Mouse (Mus musculus) hematopoietic stem cell, adult 5-6 weeks (primary cell): ENCODE results near the gene Sh2d7. TPM values are rescaled to one million over a fixed set of nuclear protein-coding genes. Genes with fewer than 3 reads are reported as not detected.

ENCODE experiments used
- ATAC-seq, 2 experiments: fragments of 125-278 bp in 1 of 2; replicated peaks in 1 of 2; 2 replicates each; pipeline ENCODE4 v1.8.0; 2016 to 2017; ENCODE audit warnings: inconsistent platforms in 2 of 2, mild to moderate bottlenecking in 2 of 2, moderate number of reproducible peaks in 2 of 2, low read depth in 1 of 2, moderate TSS enrichment in 1 of 2; ENCODE audit not compliant: low FRiP score in 2 of 2, poor library complexity in 2 of 2, severe bottlenecking in 2 of 2, insufficient read depth in 1 of 2, low TSS enrichment in 1 of 2
- total RNA-seq: library from RNA; stranded (forward); fragments of 172-1452, 232-1000 nt; gene quantifications from 2 replicates; pipeline ENCODE4 v1.2.3, GENCODE M21; 2017

Sh2d7 gene
- total RNA-seq: not detected in 2 replicates

DNA sequence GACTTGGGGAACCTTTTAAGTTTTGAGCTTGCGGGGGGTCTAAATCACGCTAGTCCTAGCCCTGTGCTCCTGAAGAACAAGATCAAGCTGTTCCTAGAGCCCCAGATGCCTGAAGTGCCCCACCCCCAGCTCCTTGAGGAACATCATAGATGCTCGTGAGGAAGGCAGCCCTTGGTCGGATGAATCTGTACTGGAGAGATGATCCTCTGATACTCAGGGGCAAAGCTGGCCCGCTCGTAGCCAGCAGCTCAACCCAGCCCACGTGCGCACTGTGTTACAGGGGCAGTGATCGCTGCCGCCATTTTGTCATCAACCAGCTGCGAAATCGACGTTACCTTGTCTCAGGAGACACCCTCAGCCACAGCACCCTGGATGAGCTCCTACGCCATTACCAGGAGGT, at the start of gene Sh2d7:
Gene Sh2d7 (plus strand): TSS at position 301 of the 400 bp plus-strand sequence.
- no peak for ATAC-seq

DNA sequence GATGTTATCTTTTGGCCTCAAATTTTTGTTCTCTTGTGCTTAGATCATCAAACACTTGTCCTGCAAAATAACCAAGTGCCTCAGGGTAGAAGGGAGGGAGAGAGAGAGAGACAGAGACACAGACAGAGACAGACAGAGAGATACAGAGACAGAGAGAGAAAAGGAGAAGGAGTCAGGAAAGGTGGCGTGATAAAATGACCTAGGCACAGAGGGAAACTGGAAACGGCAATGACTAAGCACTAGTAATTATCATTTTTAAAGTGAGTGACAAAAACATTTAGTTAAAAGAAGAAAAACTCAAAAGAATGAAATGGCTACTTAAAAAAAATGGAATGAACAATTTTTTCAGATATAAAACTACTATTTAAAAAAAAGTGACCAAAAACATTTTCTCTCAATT, 49.2 kb upstream of the Sh2d7 start:
- no peak for ATAC-seq

- no peak for ATAC-seq
These were observed 48.4 kb upstream of the Sh2d7 start for GRCm38 (mm10) chr9:54490431-54490830.

GRCm38 (mm10) chr9:54499291-54499690, 39.5 kb upstream of the Sh2d7 start:
- no peak for ATAC-seq

DNA sequence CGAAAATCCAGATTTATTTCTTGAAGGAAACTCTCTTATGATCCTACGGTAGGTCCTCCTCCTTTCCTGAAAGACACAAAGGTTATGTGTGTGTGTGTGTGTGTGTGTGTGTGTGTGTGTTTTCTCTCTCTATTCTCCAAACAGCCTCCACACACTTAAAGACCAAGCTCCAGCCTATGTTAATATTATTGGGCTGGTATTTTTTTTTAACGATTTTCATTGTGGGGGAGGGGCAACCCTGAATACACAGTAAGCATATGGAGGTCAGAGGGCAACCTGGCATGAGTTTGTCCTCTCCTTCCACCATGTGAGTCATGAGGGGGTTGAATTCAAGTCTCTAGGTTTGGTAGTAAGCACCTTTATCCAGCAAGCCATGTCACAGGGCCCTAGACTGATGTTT, 39.0 kb upstream of the Sh2d7 start:
- ATAC-seq: no peak

DNA sequence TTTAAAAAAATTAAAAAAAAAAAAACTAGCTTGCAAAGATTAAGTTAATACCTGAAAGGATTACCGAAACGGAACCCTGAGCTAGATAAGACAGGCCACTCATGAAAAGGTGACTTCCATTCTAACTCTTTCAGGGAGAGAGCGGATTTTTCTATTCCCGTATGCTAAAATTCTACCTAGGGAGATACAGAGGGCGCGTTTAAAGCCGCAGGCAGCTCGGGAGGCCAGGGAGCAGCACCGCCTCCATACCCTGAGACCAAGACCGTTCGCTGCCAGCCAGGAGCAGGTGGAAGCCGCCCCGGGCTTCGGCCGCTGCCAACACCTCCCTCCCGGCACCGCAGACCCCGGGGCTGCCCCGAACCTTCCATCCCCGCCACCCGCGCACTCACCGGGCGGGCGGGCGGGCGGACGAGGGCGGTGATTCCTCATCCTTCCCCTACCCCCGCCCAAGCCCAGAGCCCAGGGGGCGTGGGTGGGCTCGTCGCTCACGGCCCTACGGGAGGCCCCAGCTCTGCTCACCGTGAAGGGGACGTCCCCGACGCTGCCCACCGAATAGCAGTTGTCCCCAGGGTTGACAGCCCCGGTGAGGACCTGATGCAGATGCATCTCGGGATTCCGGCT, 37.8 kb upstream of the Sh2d7 start:
- ATAC-seq: peak in 1 of 2 experiments; percentile 36; a peak in 2 of 4 replicates

DNA sequence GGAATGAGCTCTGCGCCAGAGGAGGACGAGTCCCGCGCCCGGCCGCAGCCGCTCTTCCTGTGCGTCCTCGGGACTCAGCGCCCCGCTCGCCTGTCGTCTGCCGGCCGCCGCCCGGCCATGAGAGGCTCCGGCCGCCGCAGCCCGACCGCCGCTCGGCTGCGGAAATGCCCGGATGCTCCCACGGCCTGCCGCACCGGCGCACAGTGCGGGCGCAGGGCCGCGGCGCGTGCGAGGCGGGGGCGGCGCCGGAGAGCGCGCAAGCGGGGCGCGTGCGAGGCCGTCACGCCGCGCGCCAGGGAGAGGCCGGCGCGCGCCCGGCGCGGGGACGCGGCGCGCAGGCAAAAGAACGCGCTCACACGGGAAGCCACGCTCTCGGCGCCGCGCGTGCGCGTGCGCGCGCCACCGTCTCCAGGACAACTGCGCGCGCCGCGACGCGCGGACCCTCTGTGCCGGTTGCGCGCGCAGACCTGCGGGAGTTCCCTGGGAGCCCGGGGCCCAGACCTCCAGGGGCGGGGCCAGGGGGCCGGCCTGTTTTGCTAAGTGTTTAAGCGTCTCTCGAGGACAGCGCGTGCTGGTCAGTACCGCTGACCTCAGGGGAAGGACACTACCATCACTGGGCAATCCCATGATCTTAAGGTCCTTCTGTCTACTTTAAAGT, 37.2 kb upstream of the Sh2d7 start, which contains the start of gene Dmxl2:
Gene Dmxl2 (minus strand): TSS at position 174 of the 658 bp plus-strand sequence.
- peak; percentile 53 to 77; a peak in 3 of 4 replicates for ATAC-seq

GRCm38 (mm10) chr9:54502111-54502495, 36.7 kb upstream of the Sh2d7 start:
- ATAC-seq: peak; percentile 12 to 33; a peak in 2 of 4 replicates

- ATAC-seq: no peak
These were observed 35.9 kb upstream of the Sh2d7 start for GRCm38 (mm10) chr9:54502873-54503272.

DNA sequence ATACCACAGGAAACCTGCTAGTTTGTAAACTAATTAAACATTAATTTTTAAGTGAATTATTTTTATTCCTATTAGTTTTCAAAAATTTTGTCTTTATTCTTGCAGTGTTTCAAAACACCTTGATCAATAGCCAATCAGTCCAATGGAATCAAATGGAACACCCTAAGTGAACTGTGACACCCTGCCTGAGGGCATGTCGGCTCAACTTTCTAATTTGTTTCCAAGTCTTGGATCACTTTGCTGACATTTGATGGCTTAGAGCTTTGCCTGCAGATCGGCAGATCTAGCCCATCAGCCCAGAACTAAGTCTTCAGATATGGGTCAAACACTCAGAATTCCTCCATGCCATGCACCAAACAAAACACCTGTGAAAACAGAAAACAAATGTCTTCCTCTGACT, 22.8 kb upstream of the Sh2d7 start:
- no peak for ATAC-seq

GRCm38 (mm10) chr9:54518921-54519320, 19.9 kb upstream of the Sh2d7 start:
- ATAC-seq: no peak

- ATAC-seq: no peak
These were observed 18.5 kb upstream of the Sh2d7 start for GRCm38 (mm10) chr9:54520286-54520685.

- no peak for ATAC-seq
These were observed 11.1 kb upstream of the Sh2d7 start for GRCm38 (mm10) chr9:54527694-54528093.

- no peak for ATAC-seq
These were observed 8.8 kb upstream of the Sh2d7 start for GRCm38 (mm10) chr9:54529950-54530349.

GRCm38 (mm10) chr9:54530836-54531235, 7.9 kb upstream of the Sh2d7 start:
- ATAC-seq: no peak

- no peak for ATAC-seq
These were observed 7.4 kb upstream of the Sh2d7 start for GRCm38 (mm10) chr9:54531421-54531820.

DNA sequence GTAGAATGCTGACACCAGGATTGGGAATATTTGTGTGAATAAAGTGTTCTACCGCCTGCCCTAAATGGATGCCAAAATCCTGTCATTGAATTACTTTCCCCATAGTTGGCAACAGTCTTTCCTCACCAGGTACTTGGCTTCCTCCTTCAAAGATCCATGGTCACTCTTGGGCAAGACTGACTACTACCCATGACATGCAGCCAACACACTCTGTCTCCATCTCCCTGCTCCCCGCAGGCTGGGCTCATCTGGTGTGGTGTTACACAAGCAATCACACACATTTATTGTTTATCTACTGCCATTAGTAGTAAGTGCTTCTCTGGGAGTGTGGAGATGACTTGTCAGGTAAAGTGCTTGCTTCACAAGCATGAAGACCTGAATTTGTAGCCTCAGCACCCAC, 5.9 kb upstream of the Sh2d7 start:
- peak in 1 of 2 experiments; percentile 32; a peak in 1 of 4 replicates for ATAC-seq

GRCm38 (mm10) chr9:54533975-54534374, 4.8 kb upstream of the Sh2d7 start:
- no peak for ATAC-seq

GRCm38 (mm10) chr9:54536236-54536635, 2.5 kb upstream of the Sh2d7 start:
- no peak for ATAC-seq
